Mouse (Mus musculus): Measurements from ENCODE around the gene Ubr4.
"Not testable (repeated sequence)": the region's sequence is repeated elsewhere in the genome, so short reads cannot be mapped to it uniquely, and the experiment has no call there.

Gene Ubr4

GRCm38 (mm10) chr4:139357211-139357610 is 4.8 kb downstream of the Ubr4 start:
- no peak for DNase-seq (ENCODE audit: low spot score)

- DNase-seq (ENCODE audit: low spot score) = no peak
Measured at GRCm38 (mm10) chr4:139360761-139361548, 8.5 kb downstream of the Ubr4 start.

GRCm38 (mm10) chr4:139367336-139367735 is 14.9 kb downstream of the Ubr4 start:
- DNase-seq (ENCODE audit: low spot score) = no peak

GRCm38 (mm10) chr4:139368038-139368437 is 15.6 kb downstream of the Ubr4 start:
- no peak for DNase-seq (ENCODE audit: low spot score)

- no peak for DNase-seq (ENCODE audit: low spot score)
Measured at GRCm38 (mm10) chr4:139373130-139373529, 20.7 kb downstream of the Ubr4 start.

GRCm38 (mm10) chr4:139373531-139373930 is 21.1 kb downstream of the Ubr4 start:
- DNase-seq (ENCODE audit: low spot score) = no peak

GRCm38 (mm10) chr4:139379719-139380118 is 27.3 kb downstream of the Ubr4 start:
- no peak for DNase-seq (ENCODE audit: low spot score)

GRCm38 (mm10) chr4:139380207-139380748 is 27.9 kb downstream of the Ubr4 start:
- peak; percentile 99 for DNase-seq (ENCODE audit: low spot score)

GRCm38 (mm10) chr4:139380775-139381451 is 28.5 kb downstream of the Ubr4 start:
- no peak for DNase-seq (ENCODE audit: low spot score)

- DNase-seq (ENCODE audit: low spot score) = no peak
Measured at GRCm38 (mm10) chr4:139381452-139381845, 29.0 kb downstream of the Ubr4 start.

- peak; percentile 4 for DNase-seq (ENCODE audit: low spot score)
Measured at GRCm38 (mm10) chr4:139382231-139382630, 29.8 kb downstream of the Ubr4 start.

- DNase-seq (ENCODE audit: low spot score) = not testable (repeated sequence)
Measured at GRCm38 (mm10) chr4:139385841-139386240, 33.4 kb downstream of the Ubr4 start.

- DNase-seq (ENCODE audit: low spot score) = no peak
Measured at GRCm38 (mm10) chr4:139386869-139387319, 34.5 kb downstream of the Ubr4 start.

GRCm38 (mm10) chr4:139389557-139389956 is 37.1 kb downstream of the Ubr4 start:
- no peak for DNase-seq (ENCODE audit: low spot score)

- no peak for DNase-seq (ENCODE audit: low spot score)
Measured at GRCm38 (mm10) chr4:139395431-139395830, 43.0 kb downstream of the Ubr4 start.

GRCm38 (mm10) chr4:139400487-139400886 is 48.1 kb downstream of the Ubr4 start:
- no peak for DNase-seq (ENCODE audit: low spot score)

- no peak for DNase-seq (ENCODE audit: low spot score)
Measured at GRCm38 (mm10) chr4:139403214-139403613, 50.8 kb downstream of the Ubr4 start.

GRCm38 (mm10) chr4:139411351-139411750 is 58.9 kb downstream of the Ubr4 start:
- DNase-seq (ENCODE audit: low spot score) = no peak

- DNase-seq (ENCODE audit: low spot score) = no peak
Measured at GRCm38 (mm10) chr4:139417868-139418267, 65.5 kb downstream of the Ubr4 start.

GRCm38 (mm10) chr4:139421621-139422020 is 69.2 kb downstream of the Ubr4 start:
- DNase-seq (ENCODE audit: low spot score) = no peak

GRCm38 (mm10) chr4:139422409-139422808 is 70.0 kb downstream of the Ubr4 start:
- DNase-seq (ENCODE audit: low spot score) = no peak

- DNase-seq (ENCODE audit: low spot score) = no peak
Measured at GRCm38 (mm10) chr4:139423270-139423669, 70.9 kb downstream of the Ubr4 start.

- DNase-seq (ENCODE audit: low spot score) = peak; percentile 9
Measured at GRCm38 (mm10) chr4:139430176-139430575, 77.8 kb downstream of the Ubr4 start.

Measured in spleen, adult 12 weeks (tissue).